ENCODE assay signal across 29 mouse cellular contexts in the genomic region with DNA sequence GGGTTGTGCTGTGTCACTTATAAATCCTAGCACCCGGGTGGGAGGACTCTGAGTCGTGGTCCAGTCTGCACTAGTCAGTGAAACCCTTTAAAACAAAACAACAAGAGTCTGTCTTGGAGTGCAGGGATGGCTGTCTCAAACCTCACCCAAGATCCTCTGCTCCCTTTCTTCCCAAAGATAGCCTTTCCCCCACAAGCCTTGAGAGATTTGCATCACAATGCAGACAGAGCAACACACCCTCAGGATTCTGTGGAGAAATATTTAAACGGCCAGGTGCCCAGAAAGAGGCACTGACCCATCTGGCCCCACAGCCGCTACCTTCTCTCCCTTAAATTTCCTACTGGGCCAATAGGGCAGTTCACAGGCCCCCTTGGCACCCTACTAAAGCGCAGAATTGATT.
DNase-seq lines count a peak whose midpoint lies in the region; ATAC-seq and TF ChIP-seq lines count a peak whose summit lies in the region.
"Had no signal": no experiment of that assay in that cellular context is flagged by ENCODE, and none has a peak within 500 bp of the region (broad histone marks: within the 10 kb centered on the region; RNA-seq: fewer than 3 reads in every experiment).

No protein-coding gene starts in this region.

- no peak overlapping the region for H3K4me3 ChIP-seq in hindbrain, embryonic 13.5 days
- no peak overlapping the region for H3K4me3 ChIP-seq in hindbrain, embryonic 12.5 days
- H3K4me3 ChIP-seq in E14TG2a.4 (replicated peaks; ENCODE audit: low read length), result peak overlapping the region; percentile 39
- no peak overlapping the region for H3K4me3 ChIP-seq in ES-Bruce4 (ENCODE audit: low read depth, low read length)
- no peak overlapping the region for H3K4me3 ChIP-seq in intestine, embryonic 15.5 days (replicated peaks)
- H3K4me3 ChIP-seq: embryonic facial prominence, embryonic 13.5 days; gastrocnemius, adult 2 months; limb, embryonic 13.5 days had no signal

- H3K27me3 ChIP-seq in hindbrain, embryonic 13.5 days, result no peaks in the 10 kb centered on the region
- H3K27me3 ChIP-seq in hindbrain, embryonic 12.5 days, result peaks cover 4% of the 10 kb centered on the region; the same call in 1 of the 2 replicates
- H3K27me3 ChIP-seq in E14TG2a.4 (ENCODE audit: insufficient read depth, low read length) (no peaks in the 10 kb centered on the region), ES-Bruce4 (ENCODE audit: control insufficient read depth, insufficient read depth, low read length, poor library complexity, severe bottlenecking) (no peaks in the 10 kb centered on the region)
- H3K27me3 ChIP-seq in intestine, embryonic 15.5 days (replicated peaks), result no peaks in the 10 kb centered on the region
- H3K27me3 ChIP-seq: embryonic facial prominence, embryonic 13.5 days; limb, embryonic 13.5 days had no signal

- TF ChIP-seq EP300 in ES-Bruce4 (IDR thresholded peaks at IDR 0.05; ENCODE audit: insufficient read depth, low read depth, low read length), result 0 out of 2 replicates have a peak, but pooled peaks have one; percentile 4

- peaks cover 31% of the 10 kb centered on the region for H3K4me1 ChIP-seq in hindbrain, embryonic 13.5 days (replicated peaks)
- peaks cover 14% of the 10 kb centered on the region for H3K4me1 ChIP-seq in hindbrain, embryonic 12.5 days
- H3K4me1 ChIP-seq in E14TG2a.4 (replicated peaks; ENCODE audit: low read depth, low read length) (peaks cover 45% of the 10 kb centered on the region), ES-Bruce4 (ENCODE audit: control insufficient read depth, insufficient read depth, low read length) (no peaks in the 10 kb centered on the region)
- H3K4me1 ChIP-seq in intestine, embryonic 15.5 days (replicated peaks), result no peaks in the 10 kb centered on the region

- peak overlapping the region; percentile 18; the same call in 1 of the 2 replicates for H3K27ac ChIP-seq in hindbrain, embryonic 13.5 days
- H3K27ac ChIP-seq in hindbrain, embryonic 12.5 days, result no peak overlapping the region
- peak overlapping the region; percentile 83 for H3K27ac ChIP-seq in ES-Bruce4 (ENCODE audit: insufficient read depth, low read length)
- no peak overlapping the region for H3K27ac ChIP-seq in intestine, embryonic 15.5 days
- H3K27ac ChIP-seq: embryonic facial prominence, embryonic 13.5 days; gastrocnemius, adult 2 months; kidney, postnatal 0 days; limb, embryonic 13.5 days had no signal

- no peak for ATAC-seq in hindbrain, embryonic 13.5 days (ENCODE audit: low FRiP score)
- ATAC-seq in hindbrain, embryonic 12.5 days (ENCODE audit: low FRiP score), result no peak
- ATAC-seq in intestine, embryonic 15.5 days, result no peak
- ATAC-seq: hindbrain, embryonic 16.5 days had no signal

- no peaks in the 10 kb centered on the region for H3K36me3 ChIP-seq in hindbrain, embryonic 13.5 days
- no peaks in the 10 kb centered on the region for H3K36me3 ChIP-seq in hindbrain, embryonic 12.5 days
- H3K36me3 ChIP-seq in E14TG2a.4 (ENCODE audit: insufficient read depth, low read length) (no peaks in the 10 kb centered on the region), ES-Bruce4 (ENCODE audit: control insufficient read depth, insufficient read depth, low read length, poor library complexity, severe bottlenecking) (no peaks in the 10 kb centered on the region)
- no peaks in the 10 kb centered on the region for H3K36me3 ChIP-seq in intestine, embryonic 15.5 days
- H3K36me3 ChIP-seq: embryonic facial prominence, embryonic 13.5 days; limb, embryonic 13.5 days had no signal

- H3K9me3 ChIP-seq in hindbrain, embryonic 13.5 days, result no peaks in the 10 kb centered on the region
- no peaks in the 10 kb centered on the region for H3K9me3 ChIP-seq in hindbrain, embryonic 12.5 days (replicated peaks)
- H3K9me3 ChIP-seq in E14TG2a.4 (ENCODE audit: low read length) (no peaks in the 10 kb centered on the region), ES-Bruce4 (replicated peaks; ENCODE audit: control insufficient read depth, insufficient read depth, low read length, poor library complexity, severe bottlenecking) (no peaks in the 10 kb centered on the region)
- no peaks in the 10 kb centered on the region for H3K9me3 ChIP-seq in intestine, embryonic 15.5 days
- H3K9me3 ChIP-seq: embryonic facial prominence, embryonic 13.5 days; limb, embryonic 13.5 days had no signal

- TF ChIP-seq CTCF in E14TG2a.4 (conservative IDR thresholded peaks at IDR 0.05; ENCODE audit: low read length), result no peak
- no peak for TF ChIP-seq CTCF in ES-Bruce4 (IDR thresholded peaks at IDR 0.05; ENCODE audit: low read depth, low read length)

- no peak overlapping the region for H3K4me2 ChIP-seq in hindbrain, embryonic 13.5 days
- H3K4me2 ChIP-seq in hindbrain, embryonic 12.5 days (replicated peaks), result no peak overlapping the region
- H3K4me2 ChIP-seq in intestine, embryonic 15.5 days (replicated peaks), result no peak overlapping the region
- H3K4me2 ChIP-seq: embryonic facial prominence, embryonic 13.5 days; heart, embryonic 11.5 days; limb, embryonic 13.5 days; liver, embryonic 11.5 days had no signal

- no peak overlapping the region for H3K9ac ChIP-seq in hindbrain, embryonic 13.5 days
- H3K9ac ChIP-seq in hindbrain, embryonic 12.5 days, result no peak overlapping the region
- no peak overlapping the region for H3K9ac ChIP-seq in ES-Bruce4 (ENCODE audit: low read depth, poor library complexity, severe bottlenecking)
- no peak overlapping the region for H3K9ac ChIP-seq in intestine, embryonic 15.5 days
- H3K9ac ChIP-seq: embryonic facial prominence, embryonic 13.5 days; limb, embryonic 13.5 days had no signal

- 52% methylated on average over 5 of the region's 5 CpGs for WGBS in hindbrain, embryonic 13.5 days
- WGBS in hindbrain, embryonic 12.5 days, result 45% methylated on average over 5 of the region's 5 CpGs
- WGBS in intestine, embryonic 15.5 days, result 79% methylated on average over 5 of the region's 5 CpGs

- peak; percentile 83 for DNase-seq in ZHBTc4 (ENCODE audit: low read depth, low spot score)
- DNase-seq in layer of hippocampus, adult 18-20 months (ENCODE audit: low spot score in 2 of 2), result no peak
- no peak for DNase-seq in frontal cortex, adult 2 months (ENCODE audit: extremely low spot score in 1 of 2, low spot score in 1 of 2)
- DNase-seq: adrenal gland, adult 8-10 months; B cell, adult 2 months; cerebellum, adult 2 months; cerebellum, postnatal 25 days; gastrocnemius, adult 2 months; gastrocnemius, postnatal 36 days; heart, adult 18-20 months; heart, postnatal 36 days; kidney, adult 2 months; kidney, postnatal 4 days; layer of hippocampus, adult 9-11 months; lung, postnatal 36 days; retina, postnatal 1 day; right cerebral cortex, postnatal 14 days; thymus, postnatal 14 days had no signal

- no peak for TF ChIP-seq POLR2A in ES-Bruce4 (IDR thresholded peaks at IDR 0.05; ENCODE audit: insufficient read depth, low read length)

Comparison
In these comparisons a context has a peak if more than half of its experiments do, and no peak if none do; other contexts are left out.
1. H3K27ac ChIP-seq: peak in hindbrain, embryonic 13.5 days (single experiment) and ES-Bruce4 (single experiment); none in hindbrain, embryonic 12.5 days (single experiment) and intestine, embryonic 15.5 days (single experiment).